Mouse (Mus musculus) heart, postnatal 36 days (tissue): Measurements from ENCODE around the gene Cep95. TPM values are rescaled to one million over a fixed set of nuclear protein-coding genes. Genes with fewer than 3 reads are reported as not detected.
A peak's percentile ranks its signal among the peaks of the same experiment; 100 is the strongest.
"Not testable (repeated sequence)": the region's sequence is repeated elsewhere in the genome, so short reads cannot be mapped to it uniquely, and the experiment has no call there.

Source experiments
- DNase-seq, 2 experiments: peaks; one replicate each; pipeline ENCODE4 v3.0.0; 2021 to 2022
- intact Hi-C: fragments of 180-260 bp; cut with DNase I; formaldehyde crosslinking; loops from one replicate; pipeline ENCODE4 v1.15.1; 2025
- total RNA-seq, 2 experiments: library from RNA; stranded (reverse); gene quantifications; 2 replicates each; pipeline ENCODE4 v1.2.3; 2021

Gene Cep95
- total RNA-seq, 2 experiments from 2014 or later, result 6.3 to 7.7 TPM

GRCm38 (mm10) chr11:106795679-106796078 is 6.6 kb downstream of the Cep95 start:
- no peak for DNase-seq
- intact Hi-C loops, result no loop called here

DNA sequence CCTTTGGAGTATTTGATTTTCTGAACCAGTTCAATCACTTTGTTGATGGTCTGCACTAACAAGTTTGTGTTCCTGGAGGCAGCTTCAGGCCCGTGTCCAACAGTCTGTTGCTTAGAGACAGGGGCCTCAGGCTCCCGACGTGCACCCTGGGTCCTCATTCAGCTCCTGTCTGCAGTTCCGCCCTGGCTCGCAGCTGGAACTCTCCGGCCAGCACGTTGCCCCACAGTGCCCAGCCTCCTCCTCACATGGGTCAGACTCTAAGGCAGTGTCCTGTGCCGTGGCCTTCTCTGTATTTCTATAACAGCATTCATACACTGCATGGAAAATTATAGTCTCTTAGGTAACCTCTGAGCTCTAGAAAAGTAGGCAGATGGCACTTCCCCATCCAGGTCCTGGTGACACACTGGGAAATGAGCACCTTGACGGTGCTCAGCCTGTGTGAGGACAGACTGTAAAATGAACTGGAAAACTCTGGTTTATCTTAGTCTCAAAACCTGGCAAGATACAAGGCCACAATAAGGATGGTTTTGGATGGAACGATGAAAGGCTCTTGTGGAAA is 13.1 kb downstream of the Cep95 start:
- intact Hi-C loops, result no loop called here
- no peak for DNase-seq

DNA sequence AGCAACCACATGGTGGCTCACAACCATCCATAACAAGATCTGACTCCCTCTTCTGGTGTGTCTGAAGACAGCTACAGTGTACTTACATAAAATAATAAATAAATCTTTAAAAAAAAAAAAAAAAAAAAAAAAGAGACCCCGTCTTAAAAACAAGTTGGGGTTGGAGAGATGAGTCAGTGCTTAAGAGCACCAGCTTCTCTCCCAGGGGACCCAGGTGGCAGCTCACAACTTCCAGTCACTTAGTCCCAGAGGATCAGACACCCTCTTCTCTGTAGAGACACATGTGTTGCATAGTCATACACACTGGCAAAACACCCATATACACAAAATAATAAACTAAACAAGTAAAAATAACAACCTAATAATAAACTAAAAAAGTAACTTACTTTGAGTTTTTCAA is 18.4 kb downstream of the Cep95 start:
- intact Hi-C loops, DNase-seq: not testable (repeated sequence)

DNA sequence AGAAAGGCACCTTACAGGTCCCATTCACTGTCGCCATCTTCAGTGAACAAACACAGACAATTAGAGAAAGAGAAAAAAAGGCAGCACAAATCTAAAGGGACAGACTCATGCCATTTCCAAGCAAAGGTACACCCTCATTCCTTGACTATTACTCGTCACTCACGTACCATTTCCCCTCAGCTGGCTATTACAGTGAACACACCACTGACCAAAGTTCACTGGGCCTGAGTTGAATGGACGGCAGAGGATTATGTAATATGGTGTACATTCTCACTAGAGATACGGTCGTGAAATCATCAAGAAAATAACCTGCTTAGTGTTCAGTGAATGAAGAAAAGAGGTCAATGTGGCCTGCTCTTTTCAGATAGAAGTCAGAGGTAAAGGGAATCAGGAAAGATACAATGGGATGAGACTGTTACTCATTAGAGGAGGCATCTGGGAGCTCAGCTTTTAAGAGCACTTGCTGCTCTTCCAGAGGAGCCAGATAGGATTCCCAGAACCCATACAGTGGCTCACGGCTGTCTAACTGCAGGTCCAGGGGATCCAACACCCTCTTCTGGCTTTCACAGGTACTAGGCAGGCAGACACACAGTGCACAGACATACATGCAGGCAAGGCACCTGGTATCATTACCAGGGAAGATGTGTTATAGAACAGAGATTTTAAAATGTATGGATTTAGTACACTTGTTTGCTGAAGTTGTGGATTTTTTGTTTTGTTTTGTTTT is 23.5 kb downstream of the Cep95 start:
- intact Hi-C loops, result no loop called here
- no peak for DNase-seq

DNA sequence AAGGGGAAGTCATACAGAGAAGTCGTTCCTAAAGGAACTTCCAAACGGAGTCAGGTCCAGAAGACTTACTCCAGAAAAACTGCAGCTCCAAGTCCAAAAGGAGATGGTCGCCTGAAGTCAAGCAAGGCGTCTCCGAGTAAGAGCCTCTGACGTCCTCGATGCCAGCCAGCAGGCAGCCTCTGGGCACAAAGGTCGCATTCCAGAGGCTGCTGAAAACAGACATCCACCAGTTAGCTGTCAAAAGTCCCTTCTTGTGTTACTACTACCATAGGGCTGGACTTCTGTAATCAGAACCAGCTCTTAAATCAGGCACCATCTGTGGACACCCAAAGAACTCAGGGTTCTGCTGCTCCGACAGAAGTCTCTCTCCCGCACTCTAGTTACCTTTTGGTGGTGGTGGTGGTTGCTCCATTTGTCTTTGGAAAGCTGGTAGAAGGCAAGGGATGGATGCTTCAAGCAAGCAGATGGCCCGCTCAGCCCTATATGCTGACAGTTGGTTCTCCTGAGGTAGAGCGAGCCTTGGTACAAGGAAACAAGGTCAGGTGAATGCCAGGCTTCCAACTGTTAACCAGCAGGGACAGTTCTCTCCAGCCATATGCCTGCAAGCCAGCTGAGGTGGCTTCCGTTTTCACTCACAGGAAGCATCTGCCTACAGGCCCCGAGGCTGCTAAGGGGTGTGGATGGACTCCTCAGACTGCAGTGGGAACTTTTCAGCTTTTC is 25.7 kb downstream of the Cep95 start:
- intact Hi-C loops, result no loop called here

DNA sequence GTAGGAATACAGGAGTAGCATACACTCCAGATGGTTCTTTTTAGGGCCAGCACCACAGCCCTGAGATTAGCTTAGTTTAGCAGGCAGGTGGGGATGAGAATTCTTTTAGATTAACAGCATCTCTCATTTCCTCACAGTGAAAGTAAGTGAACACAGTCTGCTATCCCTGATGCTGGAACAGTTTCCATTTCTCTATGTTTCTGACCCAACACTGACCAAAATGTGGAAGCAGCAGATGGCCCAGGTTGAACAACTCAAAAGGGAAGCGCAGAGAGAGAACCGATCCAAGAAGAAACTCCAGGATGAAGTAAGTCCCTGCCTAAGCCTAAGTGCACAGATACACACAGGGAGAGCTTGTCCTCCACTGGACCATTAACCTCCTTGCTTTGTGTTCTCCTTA is 26.3 kb downstream of the Cep95 start:
- no peak for DNase-seq
- intact Hi-C loops, result no loop called here

More for the DNA sequence above, 25.7 kb downstream of the Cep95 start:
- no peak for DNase-seq

DNA sequence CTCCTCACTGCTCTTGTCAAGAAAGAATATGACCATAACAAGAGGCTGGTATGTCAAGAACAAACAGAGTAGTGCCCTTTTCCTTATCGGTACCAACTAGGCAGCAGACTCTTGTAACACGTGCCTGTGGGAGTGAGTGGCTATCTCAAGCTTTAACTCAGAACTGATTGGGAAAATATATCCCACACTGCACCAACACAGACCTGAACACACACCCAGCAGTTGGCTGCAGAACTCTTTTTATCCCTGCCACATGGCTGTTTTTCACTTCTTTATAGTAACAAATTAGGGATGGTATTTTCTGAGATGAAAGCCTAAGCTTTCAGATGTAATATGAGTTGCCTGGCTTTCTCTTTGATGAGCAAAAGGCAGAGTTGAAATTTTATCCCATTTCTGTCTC is 26.7 kb downstream of the Cep95 start:
- DNase-seq, result no peak
- intact Hi-C loops, result no loop called here

- no peak for DNase-seq
- intact Hi-C loops, result no loop called here
Measured at GRCm38 (mm10) chr11:106816316-106816715, 27.3 kb downstream of the Cep95 start.

DNA sequence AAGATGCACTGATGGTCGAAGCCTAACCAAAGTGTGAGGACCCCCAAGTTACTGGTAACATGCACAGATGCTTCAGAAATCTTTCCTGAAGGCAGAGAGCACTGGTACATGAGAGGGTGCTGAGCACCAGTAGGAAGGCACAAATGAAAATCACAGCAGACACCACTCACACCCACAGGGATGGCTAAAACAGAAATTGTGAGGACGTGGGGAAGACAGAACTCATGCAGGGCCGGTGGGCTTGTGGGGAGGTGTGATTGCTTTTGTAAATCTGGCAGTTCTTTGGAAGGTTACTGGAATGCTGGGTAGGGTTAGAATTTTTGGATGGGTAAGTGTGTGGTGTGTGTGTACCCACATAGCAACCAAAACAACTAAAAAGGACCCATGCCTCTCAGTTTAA is 28.1 kb downstream of the Cep95 start:
- intact Hi-C loops, result no loop called here
- DNase-seq, result no peak

GRCm38 (mm10) chr11:106817808-106818207 is 28.8 kb downstream of the Cep95 start:
- DNase-seq, result no peak
- intact Hi-C loops, result no loop called here

- intact Hi-C loops, result no loop called here
- DNase-seq, result no peak
Measured at GRCm38 (mm10) chr11:106818341-106818740, 29.3 kb downstream of the Cep95 start.

GRCm38 (mm10) chr11:106819595-106819994 is 30.5 kb downstream of the Cep95 start:
- no peak for DNase-seq
- intact Hi-C loops, result no loop called here

DNA sequence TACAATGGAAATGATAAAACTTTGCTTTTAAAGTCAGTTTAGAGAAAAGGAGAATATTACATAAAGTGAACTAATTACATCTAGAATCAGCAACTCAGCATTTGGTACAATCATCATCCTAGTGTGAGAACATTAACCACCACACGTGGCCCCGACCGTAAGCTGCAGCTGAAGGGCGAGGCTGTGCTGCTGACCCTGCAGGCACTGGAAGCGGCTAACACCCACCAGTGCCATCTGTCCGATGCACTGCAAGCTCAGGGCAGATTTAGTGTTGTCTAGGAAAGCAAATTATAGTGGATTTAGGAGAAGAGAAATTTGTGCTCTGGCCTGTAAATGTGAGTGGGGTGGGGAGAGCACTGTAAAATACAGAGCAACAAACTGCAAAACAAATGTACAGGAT is 31.2 kb downstream of the Cep95 start:
- intact Hi-C loops, result no loop called here
- DNase-seq, result no peak

GRCm38 (mm10) chr11:106820972-106821371 is 31.9 kb downstream of the Cep95 start:
- intact Hi-C loops, result no loop called here
- DNase-seq, result peak; percentile 63 to 73

DNA sequence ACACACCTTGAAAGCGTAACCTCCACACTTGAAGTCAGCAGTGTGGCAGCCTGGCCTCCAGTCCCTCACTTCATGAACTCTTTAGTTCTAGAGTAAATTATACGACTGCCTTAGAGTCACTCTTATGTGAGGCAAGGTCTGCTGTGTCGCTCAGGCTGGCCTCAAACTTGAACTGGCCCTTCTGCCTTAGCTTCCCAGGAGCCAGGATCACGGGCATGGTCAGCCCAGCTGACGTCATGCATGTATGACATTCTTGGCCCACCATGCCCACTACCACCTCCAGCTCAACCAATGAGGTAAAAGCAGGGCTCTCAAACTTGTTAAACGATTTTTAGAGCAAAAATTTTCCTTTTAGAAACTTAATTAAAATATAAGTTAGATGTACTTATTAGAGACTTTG is 32.3 kb downstream of the Cep95 start:
- DNase-seq, result no peak
- intact Hi-C loops, result no loop called here

DNA sequence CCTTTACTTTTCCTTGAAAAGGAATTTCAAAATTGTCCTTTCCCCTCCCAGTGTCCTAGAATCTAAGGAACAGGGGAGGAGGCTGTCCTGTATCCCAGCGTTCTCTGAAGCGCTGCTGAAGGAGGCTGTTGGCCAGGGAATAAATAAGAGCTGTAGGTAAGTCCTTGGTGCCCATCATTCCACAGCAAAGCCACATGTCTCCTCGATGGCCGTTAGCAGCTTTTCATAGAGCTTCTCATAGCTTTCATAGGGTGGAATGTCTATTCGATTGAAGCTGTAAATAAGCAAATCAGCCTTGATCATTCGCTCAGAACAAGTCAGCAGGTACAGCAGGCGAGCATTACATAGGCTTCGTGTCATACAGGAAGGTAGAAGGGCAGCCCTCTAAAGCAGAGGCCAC is 33.4 kb downstream of the Cep95 start:
- intact Hi-C loops, result no loop called here
- DNase-seq, result no peak

- no peak for DNase-seq
- intact Hi-C loops, result no loop called here
Measured at GRCm38 (mm10) chr11:106822911-106823310, 33.9 kb downstream of the Cep95 start.

DNA sequence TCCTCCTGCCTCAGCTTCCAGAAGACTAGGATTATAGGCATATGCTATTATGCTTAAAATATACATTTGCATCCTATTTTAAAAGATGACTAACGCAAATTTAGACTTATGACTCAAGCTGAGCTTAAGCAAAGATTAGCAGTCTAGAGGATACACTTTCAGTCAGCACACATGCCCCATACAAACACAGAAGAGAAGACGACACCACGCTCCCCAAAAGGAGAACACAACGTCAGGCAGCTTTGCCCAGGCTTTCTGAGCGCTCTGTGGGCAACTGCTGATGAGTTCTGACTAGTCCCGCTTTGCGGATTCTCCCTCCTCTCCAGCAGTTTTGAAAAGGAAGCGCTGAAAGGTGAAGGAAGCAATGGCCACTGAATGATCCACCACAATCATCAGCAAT is 34.7 kb downstream of the Cep95 start:
- no peak for DNase-seq
- intact Hi-C loops, result no loop called here

- no peak for DNase-seq
- intact Hi-C loops, result no loop called here
Measured at GRCm38 (mm10) chr11:106824403-106824802, 35.4 kb downstream of the Cep95 start.

DNA sequence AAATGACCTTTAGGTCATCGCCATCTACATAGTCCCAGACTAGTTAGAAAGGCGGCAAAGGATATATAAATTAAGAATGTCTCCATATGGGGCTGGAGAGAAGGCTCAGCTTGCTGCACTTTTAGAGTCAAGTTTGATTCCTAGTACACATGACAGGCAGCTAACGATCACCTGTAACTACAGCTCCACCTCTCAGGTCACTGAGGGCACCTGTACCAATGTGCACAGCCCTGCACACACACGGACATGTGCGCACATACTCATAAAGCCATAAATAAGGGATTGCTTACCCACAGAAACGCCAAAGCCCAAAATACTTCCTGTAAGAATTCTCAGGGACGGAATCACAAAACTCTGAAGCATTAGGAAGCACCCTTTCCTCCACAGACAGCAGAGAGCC is 39.0 kb downstream of the Cep95 start:
- DNase-seq, result no peak
- intact Hi-C loops, result no loop called here

DNA sequence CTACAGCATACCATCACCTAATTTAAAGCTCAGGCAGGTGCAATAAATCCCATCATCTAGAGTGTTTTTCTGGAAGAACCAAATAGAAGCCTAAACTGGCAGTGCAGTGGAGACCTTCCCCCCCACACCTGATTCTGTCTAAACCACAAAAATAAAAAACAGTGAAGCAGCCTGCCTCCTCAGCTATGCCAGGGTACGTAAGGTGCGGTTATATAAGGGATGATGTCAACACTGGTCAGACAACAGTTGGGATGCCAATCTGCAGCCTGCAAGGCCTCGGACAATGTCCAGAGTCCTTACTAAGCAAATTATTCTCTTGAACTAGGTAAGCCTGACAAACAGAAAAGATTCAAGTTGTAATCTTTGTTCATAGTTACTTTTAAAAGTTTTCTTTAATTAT is 53.0 kb downstream of the Cep95 start:
- intact Hi-C loops, result no loop called here
- no peak for DNase-seq

- no peak for DNase-seq
- intact Hi-C loops, result loop anchor here (2.0 to 5.0 kb wide), 3 partner anchors 59 to 191 kb away; no protein-coding TSS in a partner anchor
Measured at GRCm38 (mm10) chr11:106851438-106851837, 62.4 kb downstream of the Cep95 start.
